Mouse (Mus musculus) lung, postnatal 4 days (tissue): ENCODE data around the gene Mink1.
A peak's percentile ranks its signal among the peaks of the same experiment; 100 is the strongest.

ENCODE experiments used
- DNase-seq, 2 experiments: peaks; one replicate each; pipeline ENCODE4 v3.0.0; 2021

Mink1 gene

GRCm38 (mm10) chr11:70596094-70596493, 33.4 kb downstream of the Mink1 start:
- no peak for DNase-seq

GRCm38 (mm10) chr11:70597301-70597700, 34.6 kb downstream of the Mink1 start:
- no peak for DNase-seq

- no peak for DNase-seq
Measured at GRCm38 (mm10) chr11:70598451-70598953, 35.8 kb downstream of the Mink1 start.

GRCm38 (mm10) chr11:70605024-70605566, 42.4 kb downstream of the Mink1 start:
- DNase-seq, result peak; percentile 75 to 83

GRCm38 (mm10) chr11:70606717-70607116, 44.0 kb downstream of the Mink1 start:
- no peak for DNase-seq

- no peak for DNase-seq
Measured at GRCm38 (mm10) chr11:70607611-70608010, 44.9 kb downstream of the Mink1 start.

- DNase-seq, result peak in 1 of 2 experiments; percentile 29
Measured at GRCm38 (mm10) chr11:70608381-70609066, 45.8 kb downstream of the Mink1 start.

GRCm38 (mm10) chr11:70610752-70611151, 48.1 kb downstream of the Mink1 start:
- no peak for DNase-seq

- no peak for DNase-seq
Measured at GRCm38 (mm10) chr11:70612505-70612904, 49.8 kb downstream of the Mink1 start.

GRCm38 (mm10) chr11:70615074-70615473, 52.4 kb downstream of the Mink1 start:
- DNase-seq, result peak; percentile 82 to 83

GRCm38 (mm10) chr11:70615516-70616093, 52.9 kb downstream of the Mink1 start, which contains the start of gene 4930544D05Rik:
Gene 4930544D05Rik (plus strand): TSS chr11:70615848.
- peak in 1 of 2 experiments; percentile 10 for DNase-seq

- no peak for DNase-seq
Measured at GRCm38 (mm10) chr11:70619101-70619500, 56.4 kb downstream of the Mink1 start, which contains the start of gene Chrne. Gene Chrne (minus strand): TSS chr11:70619216.

- DNase-seq, result peak in 1 of 2 experiments; percentile 47
Measured at GRCm38 (mm10) chr11:70621972-70622814, 59.5 kb downstream of the Mink1 start.

GRCm38 (mm10) chr11:70623053-70623742, 60.5 kb downstream of the Mink1 start:
- DNase-seq, result no peak

GRCm38 (mm10) chr11:70625473-70625872, 62.8 kb downstream of the Mink1 start:
- peak in 1 of 2 experiments; percentile 68 for DNase-seq

- DNase-seq, result no peak
Measured at GRCm38 (mm10) chr11:70626877-70627276, 64.2 kb downstream of the Mink1 start.

- no peak for DNase-seq
Measured at GRCm38 (mm10) chr11:70628431-70628830, 65.8 kb downstream of the Mink1 start.

GRCm38 (mm10) chr11:70629557-70629956, 66.9 kb downstream of the Mink1 start:
- DNase-seq, result peak in 1 of 2 experiments; percentile 19

GRCm38 (mm10) chr11:70630129-70630528, 67.4 kb downstream of the Mink1 start:
- no peak for DNase-seq

GRCm38 (mm10) chr11:70635601-70636000, 72.9 kb downstream of the Mink1 start:
- no peak for DNase-seq

- no peak for DNase-seq
Measured at GRCm38 (mm10) chr11:70637764-70638163, 75.1 kb downstream of the Mink1 start.

- DNase-seq, result no peak
Measured at GRCm38 (mm10) chr11:70638293-70638692, 75.6 kb downstream of the Mink1 start.
